Mouse (Mus musculus): ENCODE results near the gene Spcs1. TPM values are rescaled to one million over a fixed set of nuclear protein-coding genes. Genes with fewer than 3 reads are reported as not detected.

The Spcs1 gene
- polyA plus RNA-seq, 1 experiment from 2014 or later, result 357 TPM

DNA sequence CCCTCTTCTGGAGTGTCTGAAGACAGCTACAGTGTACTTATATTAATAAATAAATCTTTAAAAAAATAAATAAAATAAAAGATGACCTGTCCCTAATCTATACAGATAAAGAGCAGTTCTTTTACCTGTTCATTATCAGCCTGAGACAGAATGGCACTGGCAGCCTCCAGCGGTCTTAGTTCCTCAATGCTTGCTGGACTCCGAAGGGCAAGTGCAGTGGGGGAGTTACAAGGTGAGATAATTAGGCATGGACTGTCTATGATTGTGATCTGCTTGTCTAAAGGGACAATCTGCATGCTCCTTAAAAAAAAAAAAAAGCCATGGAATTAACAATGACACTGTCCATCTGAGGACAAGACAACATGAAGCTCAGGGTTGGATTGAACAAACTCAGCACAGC is 12.5 kb upstream of the Spcs1 start:
- H3K27ac ChIP-seq, result no peak overlapping the region
- no peak for DNase-seq (ENCODE audit: low spot score)
- no peaks in the 10 kb centered on the region for H3K27me3 ChIP-seq (ENCODE audit: control insufficient read depth, insufficient read depth, low read length)
- 92% methylated on average over 2 of the region's 2 CpGs for WGBS
- no peaks in the 10 kb centered on the region for H3K9me3 ChIP-seq (ENCODE audit: control insufficient read depth, low read length)
- H3K36me3 ChIP-seq (replicated peaks; ENCODE audit: control insufficient read depth, insufficient read depth), result peaks cover 87% of the 10 kb centered on the region
- H3K4me2 ChIP-seq (replicated peaks), result no peak overlapping the region
- no peak overlapping the region for H3K4me3 ChIP-seq (replicated peaks; ENCODE audit: low read length)
- H3K4me1 ChIP-seq (replicated peaks; ENCODE audit: control insufficient read depth, insufficient read depth, low read length), result peaks cover 9% of the 10 kb centered on the region; the same call in 1 of the 2 replicates
- H3K9ac ChIP-seq, result no peak overlapping the region
- no peak for ATAC-seq (ENCODE audit: low FRiP score)

DNA sequence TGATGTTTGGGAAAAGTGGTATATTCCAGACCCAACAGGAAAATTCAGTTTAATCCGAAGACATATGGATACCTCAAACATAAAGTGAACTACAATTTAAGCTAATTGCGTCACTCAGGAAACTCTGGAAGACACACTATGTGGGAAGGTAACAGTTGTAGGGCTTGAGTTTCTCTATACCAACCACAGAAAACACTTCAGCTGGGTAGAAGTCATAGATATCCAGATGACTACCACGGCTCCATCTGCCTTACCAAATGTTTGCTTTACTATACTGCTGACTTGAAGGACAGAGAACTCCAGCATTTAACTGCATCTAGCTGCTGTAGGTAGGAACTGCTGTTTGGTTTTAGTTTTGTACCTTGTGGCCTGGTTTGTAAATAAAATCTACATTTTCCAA is 10.1 kb upstream of the Spcs1 start:
- H3K36me3 ChIP-seq (replicated peaks; ENCODE audit: control insufficient read depth, insufficient read depth), result peaks cover 95% of the 10 kb centered on the region
- no peaks in the 10 kb centered on the region for H3K4me1 ChIP-seq (replicated peaks; ENCODE audit: control insufficient read depth, insufficient read depth, low read length)
- no peak overlapping the region for H3K9ac ChIP-seq
- no peaks in the 10 kb centered on the region for H3K9me3 ChIP-seq (ENCODE audit: control insufficient read depth, low read length)
- no peaks in the 10 kb centered on the region for H3K27me3 ChIP-seq (ENCODE audit: control insufficient read depth, insufficient read depth, low read length)
- 95% methylated on average over 3 of the region's 3 CpGs for WGBS
- DNase-seq (ENCODE audit: low spot score) (no peak), ATAC-seq (ENCODE audit: low FRiP score) (no peak)
- no peak overlapping the region for H3K27ac ChIP-seq
- H3K4me2 ChIP-seq (replicated peaks), result no peak overlapping the region
- H3K4me3 ChIP-seq (replicated peaks; ENCODE audit: low read length), result no peak overlapping the region

- H3K27me3 ChIP-seq (ENCODE audit: control insufficient read depth, insufficient read depth, low read length), result no peaks in the 10 kb centered on the region
- no peak overlapping the region for H3K4me3 ChIP-seq (replicated peaks; ENCODE audit: low read length)
- ATAC-seq (ENCODE audit: low FRiP score) (no peak), DNase-seq (ENCODE audit: low spot score) (no peak)
- no peak overlapping the region for H3K27ac ChIP-seq
- peaks cover 8% of the 10 kb centered on the region for H3K4me1 ChIP-seq (replicated peaks; ENCODE audit: control insufficient read depth, insufficient read depth, low read length)
- H3K4me2 ChIP-seq (replicated peaks), result no peak overlapping the region
- H3K36me3 ChIP-seq (replicated peaks; ENCODE audit: control insufficient read depth, insufficient read depth), result peaks cover 47% of the 10 kb centered on the region
- H3K9ac ChIP-seq, result no peak overlapping the region
- WGBS, result 86% methylated on average over 5 of the region's 5 CpGs
- no peaks in the 10 kb centered on the region for H3K9me3 ChIP-seq (ENCODE audit: control insufficient read depth, low read length)
Measured at GRCm38 (mm10) chr14:31006779-31007178, 5.3 kb upstream of the Spcs1 start.

GRCm38 (mm10) chr14:31004527-31004926 is 3.1 kb upstream of the Spcs1 start:
- ATAC-seq (ENCODE audit: low FRiP score), result no peak
- 92% methylated on average over 2 of the region's 2 CpGs for WGBS
- H3K36me3 ChIP-seq (replicated peaks; ENCODE audit: control insufficient read depth, insufficient read depth), result peaks cover 25% of the 10 kb centered on the region

DNA sequence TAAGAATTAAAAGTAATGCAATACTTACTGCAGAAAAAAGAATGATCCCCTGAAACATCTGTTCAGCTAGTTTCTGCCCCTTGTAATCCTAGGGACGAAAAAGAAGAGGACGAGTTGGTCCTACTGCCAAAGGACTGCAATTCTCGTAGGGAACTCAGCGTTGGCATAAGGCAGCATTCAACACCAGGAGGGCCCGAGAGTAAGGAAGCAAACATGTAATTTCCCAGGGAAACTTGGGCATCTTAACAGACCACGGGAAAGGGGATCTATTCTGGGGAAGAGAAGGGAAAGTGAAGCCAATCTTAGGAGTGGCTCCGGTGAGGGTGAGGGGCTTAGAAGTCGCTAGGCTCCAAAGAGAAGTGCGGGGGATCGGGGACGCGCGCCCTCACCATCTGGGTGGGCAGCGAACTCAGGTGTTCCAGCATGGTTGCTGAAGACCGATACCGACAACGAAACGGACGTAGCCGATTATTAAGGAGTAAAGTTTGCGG is 611 bp downstream of the Spcs1 start:
- WGBS, result 0% methylated on average over 21 of the region's 21 CpGs
- ATAC-seq (ENCODE audit: low FRiP score), result peak; percentile 21; the same call in 1 of the 2 replicates

More at GRCm38 (mm10) chr14:31004527-31004926, 3.1 kb upstream of the Spcs1 start:
- H3K4me1 ChIP-seq (replicated peaks; ENCODE audit: control insufficient read depth, insufficient read depth, low read length), result peaks cover 16% of the 10 kb centered on the region
- DNase-seq (ENCODE audit: low spot score), result no peak
- no peak overlapping the region for H3K27ac ChIP-seq
- H3K9ac ChIP-seq, result no peak overlapping the region
- no peak overlapping the region for H3K4me2 ChIP-seq (replicated peaks)
- H3K4me3 ChIP-seq (replicated peaks; ENCODE audit: low read length), result no peak overlapping the region
- no peaks in the 10 kb centered on the region for H3K9me3 ChIP-seq (ENCODE audit: control insufficient read depth, low read length)
- no peaks in the 10 kb centered on the region for H3K27me3 ChIP-seq (ENCODE audit: control insufficient read depth, insufficient read depth, low read length)

DNA sequence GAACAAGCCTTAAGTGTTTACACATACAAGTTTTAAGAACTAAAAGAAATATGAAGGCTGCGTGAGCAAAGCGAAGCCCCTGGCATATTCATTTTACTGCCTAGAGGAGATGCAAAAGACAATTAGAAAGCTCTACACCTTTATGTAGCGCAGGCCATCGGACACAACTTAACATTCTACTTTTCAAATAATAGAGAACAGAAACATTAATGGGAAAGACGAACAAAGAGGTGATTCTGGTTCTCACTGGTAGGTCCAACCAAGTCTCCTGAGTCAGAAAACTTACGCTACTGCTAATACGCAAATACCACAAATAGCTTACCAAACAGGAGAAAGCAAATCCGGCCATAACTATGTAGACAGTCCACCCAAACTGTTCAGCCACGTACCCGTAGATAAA is 1.1 kb downstream of the Spcs1 start:
- Histone ChIP-seq H3K27ac (no peak overlapping the region), H3K36me3 (replicated peaks; ENCODE audit: control insufficient read depth, insufficient read depth) (peaks cover 18% of the 10 kb centered on the region), H3K4me2 (replicated peaks) (peak overlapping the region; percentile 48), H3K9me3 (ENCODE audit: control insufficient read depth, low read length) (no peaks in the 10 kb centered on the region), H3K9ac (peak overlapping the region; percentile 92), H3K27me3 (ENCODE audit: control insufficient read depth, insufficient read depth, low read length) (no peaks in the 10 kb centered on the region), H3K4me1 (replicated peaks; ENCODE audit: control insufficient read depth, insufficient read depth, low read length) (peaks cover 16% of the 10 kb centered on the region), H3K4me3 (replicated peaks; ENCODE audit: low read length) (peak overlapping the region; percentile 71)
- ATAC-seq (ENCODE audit: low FRiP score), result no peak
- DNase-seq (ENCODE audit: low spot score), result no peak
- WGBS, result 66% methylated on average over 10 of the region's 10 CpGs

More for the DNA sequence above, 611 bp downstream of the Spcs1 start:
- H3K27me3 ChIP-seq (ENCODE audit: control insufficient read depth, insufficient read depth, low read length), result no peaks in the 10 kb centered on the region
- H3K4me2 ChIP-seq (replicated peaks), result peak overlapping the region; percentile 48
- DNase-seq (ENCODE audit: low spot score), result no peak
- H3K9me3 ChIP-seq (ENCODE audit: control insufficient read depth, low read length), result no peaks in the 10 kb centered on the region
- H3K4me3 ChIP-seq (replicated peaks; ENCODE audit: low read length), result peak overlapping the region; percentile 71
- peak overlapping the region; percentile 93 for H3K27ac ChIP-seq
- H3K36me3 ChIP-seq (replicated peaks; ENCODE audit: control insufficient read depth, insufficient read depth), result peaks cover 18% of the 10 kb centered on the region
- peaks cover 16% of the 10 kb centered on the region for H3K4me1 ChIP-seq (replicated peaks; ENCODE audit: control insufficient read depth, insufficient read depth, low read length)
- H3K9ac ChIP-seq, result peak overlapping the region; percentile 92

DNA sequence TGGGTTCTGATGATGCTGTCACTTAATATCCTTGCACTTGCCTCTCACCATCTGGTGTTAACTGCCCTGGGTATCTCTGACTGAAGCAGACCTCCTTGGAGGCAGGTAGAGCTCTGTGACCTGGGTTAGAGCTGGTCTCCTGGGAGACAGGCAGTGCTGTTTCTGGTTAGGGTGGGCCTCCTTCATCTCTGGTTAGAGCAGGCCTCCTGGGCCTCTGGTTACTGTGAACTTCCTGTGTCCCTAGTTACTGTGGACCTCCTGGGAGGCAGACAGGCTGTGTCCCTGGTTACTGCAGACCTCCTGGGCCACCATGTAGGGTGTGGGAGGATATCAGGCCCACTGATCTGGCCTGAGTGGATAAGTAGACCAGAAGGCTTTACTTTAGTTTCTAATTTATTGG is 5.1 kb downstream of the Spcs1 start:
- ATAC-seq (ENCODE audit: low FRiP score) (no peak), DNase-seq (ENCODE audit: low spot score) (no peak)
- no peaks in the 10 kb centered on the region for H3K27me3 ChIP-seq (ENCODE audit: control insufficient read depth, insufficient read depth, low read length)
- H3K36me3 ChIP-seq (replicated peaks; ENCODE audit: control insufficient read depth, insufficient read depth), result peaks cover 23% of the 10 kb centered on the region
- peaks cover 8% of the 10 kb centered on the region for H3K4me1 ChIP-seq (replicated peaks; ENCODE audit: control insufficient read depth, insufficient read depth, low read length)
- H3K9me3 ChIP-seq (ENCODE audit: control insufficient read depth, low read length), result no peaks in the 10 kb centered on the region
- no peak overlapping the region for H3K4me2 ChIP-seq (replicated peaks)
- no peak overlapping the region for H3K27ac ChIP-seq
- H3K9ac ChIP-seq, result no peak overlapping the region
- no peak overlapping the region for H3K4me3 ChIP-seq (replicated peaks; ENCODE audit: low read length)

- WGBS, result 77% methylated on average over 3 of the region's 3 CpGs
- Histone ChIP-seq H3K9ac (no peak overlapping the region), H3K36me3 (replicated peaks; ENCODE audit: control insufficient read depth, insufficient read depth) (peaks cover 69% of the 10 kb centered on the region), H3K27me3 (ENCODE audit: control insufficient read depth, insufficient read depth, low read length) (no peaks in the 10 kb centered on the region), H3K4me2 (replicated peaks) (no peak overlapping the region), H3K4me3 (replicated peaks; ENCODE audit: low read length) (no peak overlapping the region), H3K4me1 (replicated peaks; ENCODE audit: control insufficient read depth, insufficient read depth, low read length) (no peaks in the 10 kb centered on the region), H3K27ac (no peak overlapping the region), H3K9me3 (ENCODE audit: control insufficient read depth, low read length) (no peaks in the 10 kb centered on the region)
- DNase-seq (ENCODE audit: low spot score) (no peak), ATAC-seq (ENCODE audit: low FRiP score) (no peak)
Measured at GRCm38 (mm10) chr14:30976222-30976621, 25.2 kb downstream of the Spcs1 start.

DNA sequence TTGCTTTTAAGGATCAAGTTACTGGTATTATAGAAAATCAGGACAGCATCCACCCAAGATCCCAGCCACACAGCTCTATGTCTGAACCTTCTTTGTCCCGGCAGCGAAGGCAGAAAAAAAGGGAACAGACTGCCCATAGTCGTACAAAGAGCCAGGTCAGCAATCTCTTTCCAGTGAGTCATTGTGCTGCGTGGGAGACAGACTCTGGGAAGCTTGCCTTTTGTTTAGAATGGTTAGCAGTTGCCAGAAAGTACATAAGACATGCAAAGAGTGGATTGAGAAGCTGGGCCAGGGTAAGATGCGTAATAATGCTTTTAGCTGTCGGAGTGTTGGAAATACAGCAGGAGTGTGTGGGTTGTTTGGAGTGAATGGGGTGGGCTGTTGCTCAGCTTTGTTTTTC is 27.3 kb downstream of the Spcs1 start:
- Histone ChIP-seq H3K9ac (no peak overlapping the region), H3K36me3 (replicated peaks; ENCODE audit: control insufficient read depth, insufficient read depth) (peaks cover 70% of the 10 kb centered on the region), H3K4me2 (replicated peaks) (no peak overlapping the region), H3K27me3 (ENCODE audit: control insufficient read depth, insufficient read depth, low read length) (no peaks in the 10 kb centered on the region), H3K27ac (0 out of 2 replicates have a peak overlapping the region, but pooled peaks have one; percentile 26), H3K9me3 (ENCODE audit: control insufficient read depth, low read length) (no peaks in the 10 kb centered on the region), H3K4me1 (replicated peaks; ENCODE audit: control insufficient read depth, insufficient read depth, low read length) (no peaks in the 10 kb centered on the region), H3K4me3 (replicated peaks; ENCODE audit: low read length) (no peak overlapping the region)
- DNase-seq (ENCODE audit: low spot score), result peak; percentile 43
- no peak; the same call in 1 of the 2 replicates for ATAC-seq (ENCODE audit: low FRiP score)
- 46% methylated on average over 6 of the region's 6 CpGs for WGBS

- H3K27me3 ChIP-seq (ENCODE audit: control insufficient read depth, insufficient read depth, low read length), result no peaks in the 10 kb centered on the region
- no peak for DNase-seq (ENCODE audit: low spot score)
- ATAC-seq (ENCODE audit: low FRiP score), result no peak
- WGBS, result 94% methylated on average over 1 of the region's 1 CpGs
- no peaks in the 10 kb centered on the region for H3K9me3 ChIP-seq (ENCODE audit: control insufficient read depth, low read length)
- H3K27ac ChIP-seq, result no peak overlapping the region
- H3K4me1 ChIP-seq (replicated peaks; ENCODE audit: control insufficient read depth, insufficient read depth, low read length), result no peaks in the 10 kb centered on the region
- H3K4me3 ChIP-seq (replicated peaks; ENCODE audit: low read length), result no peak overlapping the region
- no peak overlapping the region for H3K4me2 ChIP-seq (replicated peaks)
- H3K36me3 ChIP-seq (replicated peaks; ENCODE audit: control insufficient read depth, insufficient read depth), result peaks cover 75% of the 10 kb centered on the region
- no peak overlapping the region for H3K9ac ChIP-seq
Measured at GRCm38 (mm10) chr14:30960366-30960765, 41.1 kb downstream of the Spcs1 start.
